Mouse (Mus musculus) CH12F3 (cell line): ENCODE results near the gene Secisbp2.

ENCODE experiments used
- in situ Hi-C: fragments of 300-500 bp; cut with MboI; formaldehyde crosslinking; loops from 2 replicates; pipeline ENCODE4 v1.14.3; 2020; ENCODE audit warnings: low sequenced_read_pairs

The Secisbp2 gene

DNA sequence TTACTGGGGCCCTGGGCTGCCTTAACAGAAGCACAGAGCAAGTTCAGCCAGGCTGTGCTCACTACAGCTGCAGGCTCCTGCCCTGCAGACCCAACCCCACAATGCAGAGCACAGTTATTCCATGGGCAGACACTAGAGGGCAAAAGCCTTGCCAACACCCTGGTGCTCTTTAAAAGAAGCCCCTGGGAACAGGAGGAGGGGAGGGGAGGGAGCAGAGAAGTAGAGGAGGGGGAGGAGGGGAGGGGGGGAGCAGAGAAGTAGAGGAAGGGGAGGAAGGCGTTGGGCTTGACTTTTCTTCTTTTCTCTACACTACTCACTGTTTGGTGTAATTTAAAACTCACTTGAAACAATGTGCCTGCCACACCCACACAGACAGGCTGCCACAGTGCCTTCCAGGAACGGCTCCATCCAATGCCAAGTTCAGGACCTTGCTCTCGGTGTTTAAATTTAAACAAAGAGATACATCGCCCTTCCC lies 78.4 kb downstream of the Secisbp2 start:
- in situ Hi-C loops, result no loop called here

GRCm38 (mm10) chr13:51731474-51731873 lies 80.0 kb downstream of the Secisbp2 start:
- in situ Hi-C loops, result no loop called here

GRCm38 (mm10) chr13:51732097-51732664 lies 80.7 kb downstream of the Secisbp2 start:
- in situ Hi-C loops, result no loop called here
